ENCODE assay signal across 8 mouse cellular contexts in genomic region chr2:69587896-69588295, GRCm38 (mm10). TPM values are rescaled to one million over a fixed set of nuclear protein-coding genes. Genes with fewer than 3 reads are reported as not detected.
DNase-seq lines count a peak whose midpoint lies in the region; ATAC-seq and TF ChIP-seq lines count a peak whose summit lies in the region.

No protein-coding gene starts in this region.

- H3K4me1 ChIP-seq in intestine, postnatal 0 days (replicated peaks; ENCODE audit: control insufficient read depth, insufficient read depth, low read length): 0 out of 2 replicates have a peak, but pooled peaks cover 11% of the 10 kb centered on the region
- H3K4me1 ChIP-seq in lung, postnatal 0 days (ENCODE audit: insufficient read depth, low read depth, low read length): peaks cover 8% of the 10 kb centered on the region; the same call in 1 of the 2 replicates

- TF ChIP-seq CTCF in intestine, postnatal 0 days (IDR thresholded peaks at IDR 0.05; ENCODE audit: low read depth): no peak
- no peak for TF ChIP-seq CTCF in lung, postnatal 0 days (IDR thresholded peaks at IDR 0.05)

- TF ChIP-seq EP300 in lung, postnatal 0 days (IDR thresholded peaks at IDR 0.05): no peak

- H3K27ac ChIP-seq in intestine, postnatal 0 days (ENCODE audit: low read depth, low read length): no peak overlapping the region
- H3K27ac ChIP-seq in lung, postnatal 0 days (ENCODE audit: low read length): no peak overlapping the region

- WGBS in intestine, postnatal 0 days: 3% methylated on average over 23 of the region's 23 CpGs
- WGBS in lung, postnatal 0 days: 2% methylated on average over 16 of the region's 23 CpGs

- peak; percentile 52 for DNase-seq in ES-CJ7 (ENCODE audit: low read depth, low spot score)
- peak; percentile 47 for DNase-seq in embryo, embryonic 9.5 days (ENCODE audit: extremely low spot score)
- peak; percentile 61 for DNase-seq in lung, postnatal 0 days (ENCODE audit: low spot score)
- no peak for DNase-seq in adrenal gland, postnatal 10 days
- DNase-seq in ovary, adult 18-20 months (ENCODE audit: low spot score): no peak
- no peak for DNase-seq in urinary bladder, postnatal 25 days (ENCODE audit: low spot score)

- no peaks in the 10 kb centered on the region for H3K9me3 ChIP-seq in intestine, postnatal 0 days (ENCODE audit: control insufficient read depth)
- H3K9me3 ChIP-seq in lung, postnatal 0 days (ENCODE audit: low read length): no peaks in the 10 kb centered on the region

- H3K4me3 ChIP-seq in intestine, postnatal 0 days (ENCODE audit: low read depth, low read length): peak overlapping the region; percentile 44
- H3K4me3 ChIP-seq in lung, postnatal 0 days (ENCODE audit: low read depth, low read length): no peak overlapping the region

- H3K27me3 ChIP-seq in intestine, postnatal 0 days (replicated peaks; ENCODE audit: control insufficient read depth, insufficient read depth, low read length): peaks cover 56% of the 10 kb centered on the region
- H3K27me3 ChIP-seq in lung, postnatal 0 days (replicated peaks; ENCODE audit: insufficient read depth, low read length): peaks cover 49% of the 10 kb centered on the region

- no peak for ATAC-seq in intestine, postnatal 0 days
- ATAC-seq in lung, postnatal 0 days: peak; percentile 29
- ATAC-seq in activated CD4-positive, CD25-positive, alpha-beta regulatory T cell, adult 4 months: no peak

- H3K4me2 ChIP-seq in intestine, postnatal 0 days (replicated peaks; ENCODE audit: low read depth): peak overlapping the region; percentile 99
- H3K4me2 ChIP-seq in lung, postnatal 0 days (replicated peaks; ENCODE audit: low read depth, low read length): peak overlapping the region; percentile 93

- H3K9ac ChIP-seq in intestine, postnatal 0 days (ENCODE audit: low read depth, low read length): no peak overlapping the region
- H3K9ac ChIP-seq in lung, postnatal 0 days (replicated peaks; ENCODE audit: low read depth): no peak overlapping the region

- H3K36me3 ChIP-seq in intestine, postnatal 0 days (ENCODE audit: control insufficient read depth, insufficient read depth): no peaks in the 10 kb centered on the region
- no peaks in the 10 kb centered on the region for H3K36me3 ChIP-seq in lung, postnatal 0 days (ENCODE audit: insufficient read depth, low read length)

RNA-seq across cellular contexts. Expression of gene Lrp2, which starts 2.0 kb away (rescaled TPM):
- polyA plus RNA-seq in intestine, postnatal 0 days (2015; fragmentation: Nextera tagmentation; extraction: Ambion mirVana): 1.6 TPM in 2 replicates
- 1.1 and 2.4 TPM in 2 replicates for polyA plus RNA-seq in lung, postnatal 0 days (2015; fragmentation: Nextera tagmentation; extraction: Ambion mirVana)
- total RNA-seq in adrenal gland, postnatal 10 days (2021): 1 to 10 TPM in 1 of 2 experiments, under 1 TPM in 1; 0.75 to 1.1 TPM
- polyA plus RNA-seq in activated CD4-positive, CD25-positive, alpha-beta regulatory T cell, adult 4 months (2017; shearing (Covaris generic)): under 1 TPM in 1 of 2 experiments, not detected in 1; 0.44 TPM

RNA-seq across cellular contexts. Expression of gene Bbs5, which starts 59.1 kb away (rescaled TPM):
- polyA plus RNA-seq in intestine, postnatal 0 days (2015; fragmentation: Nextera tagmentation; extraction: Ambion mirVana): 5.0 and 6.1 TPM in 2 replicates
- 13.4 and 13.9 TPM in 2 replicates for polyA plus RNA-seq in lung, postnatal 0 days (2015; fragmentation: Nextera tagmentation; extraction: Ambion mirVana)
- 1 to 10 TPM; 7.4 to 7.7 TPM for total RNA-seq in adrenal gland, postnatal 10 days (2021)
- polyA plus RNA-seq in activated CD4-positive, CD25-positive, alpha-beta regulatory T cell, adult 4 months (2017; shearing (Covaris generic)): under 1 TPM; 0.62 to 0.70 TPM

Comparison
In these comparisons a context has a peak if more than half of its experiments do, and no peak if none do; other contexts are left out.
1. DNase-seq: peak in ES-CJ7 (single experiment), embryo, embryonic 9.5 days (single experiment) and lung, postnatal 0 days (single experiment); none in adrenal gland, postnatal 10 days (single experiment), ovary, adult 18-20 months (single experiment) and urinary bladder, postnatal 25 days (single experiment).